Mouse (Mus musculus): ENCODE measurements at regions not wholly inside any gene's neighbourhood (a gene's known extent, or its start where the extent isn't known, plus 50 kb on each side); places are given as distances from the start of the nearest gene placed in this dataset.

GRCm38 (mm10) chr10:92164648-92164960, 557.6 kb downstream of the Nedd1 start:
- no peak for ATAC-seq (ENCODE audit: low FRiP score, low read depth)
- Histone ChIP-seq H3K36me3 (no peaks in the 10 kb centered on the region), H3K27me3 (peaks cover 24% of the 10 kb centered on the region), H3K4me1 (peaks cover 21% of the 10 kb centered on the region; the same call in 1 of the 2 replicates), H3K4me2 (replicated peaks) (peak overlapping the region; percentile 39), H3K27ac (no peak overlapping the region), H3K9me3 (no peaks in the 10 kb centered on the region), H3K9ac (no peak overlapping the region), H3K4me3 (peak overlapping the region; percentile 25)
- 56% methylated on average over 3 of the region's 3 CpGs for WGBS

- 65% methylated on average over 12 of the region's 12 CpGs for WGBS
- Histone ChIP-seq H3K9ac (no peak overlapping the region), H3K4me2 (replicated peaks) (peak overlapping the region; percentile 39), H3K27ac (no peak overlapping the region), H3K4me3 (peak overlapping the region; percentile 25), H3K4me1 (peaks cover 21% of the 10 kb centered on the region; the same call in 1 of the 2 replicates), H3K27me3 (peaks cover 24% of the 10 kb centered on the region), H3K36me3 (no peaks in the 10 kb centered on the region), H3K9me3 (no peaks in the 10 kb centered on the region)
- no peak for ATAC-seq (ENCODE audit: low FRiP score, low read depth)
These were observed 558.2 kb downstream of the Nedd1 start for GRCm38 (mm10) chr10:92163851-92164647.

- Histone ChIP-seq H3K9ac (peak overlapping the region; percentile 65), H3K27me3 (peaks cover 24% of the 10 kb centered on the region), H3K27ac (no peak overlapping the region), H3K4me2 (replicated peaks) (peak overlapping the region; percentile 86), H3K4me1 (peaks cover 21% of the 10 kb centered on the region; the same call in 1 of the 2 replicates), H3K36me3 (no peaks in the 10 kb centered on the region), H3K4me3 (peak overlapping the region; percentile 49), H3K9me3 (no peaks in the 10 kb centered on the region)
- WGBS, result 10% methylated on average over 7 of the region's 7 CpGs
- ATAC-seq (ENCODE audit: low FRiP score, low read depth), result no peak
These were observed 559.1 kb downstream of the Nedd1 start for GRCm38 (mm10) chr10:92163071-92163504.

- no peak for ATAC-seq (ENCODE audit: low FRiP score, low read depth)
- H3K27ac ChIP-seq, result no peak overlapping the region
These were observed 559.7 kb downstream of the Nedd1 start for GRCm38 (mm10) chr10:92162473-92163011.

GRCm38 (mm10) chr10:92161501-92161900, 560.7 kb downstream of the Nedd1 start:
- peaks cover 21% of the 10 kb centered on the region; the same call in 1 of the 2 replicates for H3K4me1 ChIP-seq
- H3K9me3 ChIP-seq, result no peaks in the 10 kb centered on the region
- 11% methylated on average over 9 of the region's 9 CpGs for WGBS
- peaks cover 24% of the 10 kb centered on the region for H3K27me3 ChIP-seq
- ATAC-seq (ENCODE audit: low FRiP score, low read depth), result no peak
- H3K9ac ChIP-seq, result no peak overlapping the region
- no peak overlapping the region for H3K27ac ChIP-seq
- 0 out of 2 replicates have a peak overlapping the region, but pooled peaks have one; percentile 1 for H3K4me3 ChIP-seq
- peak overlapping the region; percentile 27 for H3K4me2 ChIP-seq (replicated peaks)
- H3K36me3 ChIP-seq, result no peaks in the 10 kb centered on the region

More at GRCm38 (mm10) chr10:92162473-92163011, 559.7 kb downstream of the Nedd1 start:
- peak overlapping the region; percentile 49 for H3K4me3 ChIP-seq
- H3K4me2 ChIP-seq (replicated peaks), result peak overlapping the region; percentile 86
- no peaks in the 10 kb centered on the region for H3K9me3 ChIP-seq
- H3K27me3 ChIP-seq, result peaks cover 24% of the 10 kb centered on the region
- H3K36me3 ChIP-seq, result no peaks in the 10 kb centered on the region
- H3K9ac ChIP-seq, result peak overlapping the region; percentile 65
- WGBS, result 1% methylated on average over 29 of the region's 29 CpGs
- peaks cover 21% of the 10 kb centered on the region; the same call in 1 of the 2 replicates for H3K4me1 ChIP-seq

- no peak for ATAC-seq (ENCODE audit: low FRiP score, low read depth)
- Histone ChIP-seq H3K36me3 (no peaks in the 10 kb centered on the region), H3K9me3 (no peaks in the 10 kb centered on the region), H3K9ac (no peak overlapping the region), H3K27me3 (no peaks in the 10 kb centered on the region), H3K4me1 (no peaks in the 10 kb centered on the region), H3K27ac (no peak overlapping the region), H3K4me3 (no peak overlapping the region), H3K4me2 (replicated peaks) (no peak overlapping the region)
- 82% methylated on average over 3 of the region's 3 CpGs for WGBS
These were observed 576.0 kb downstream of the Nedd1 start for GRCm38 (mm10) chr10:92146263-92146662.

GRCm38 (mm10) chr10:92135521-92135920, 586.7 kb downstream of the Nedd1 start:
- H3K9ac ChIP-seq, result no peak overlapping the region
- ATAC-seq (ENCODE audit: low FRiP score, low read depth), result no peak
- no peaks in the 10 kb centered on the region for H3K9me3 ChIP-seq
- no peak overlapping the region for H3K4me2 ChIP-seq (replicated peaks)
- H3K4me1 ChIP-seq, result no peaks in the 10 kb centered on the region
- H3K27me3 ChIP-seq, result no peaks in the 10 kb centered on the region
- H3K4me3 ChIP-seq, result no peak overlapping the region
- 83% methylated on average over 5 of the region's 5 CpGs for WGBS
- no peak overlapping the region for H3K27ac ChIP-seq
- H3K36me3 ChIP-seq, result no peaks in the 10 kb centered on the region

- no peak overlapping the region for H3K9ac ChIP-seq
- 27% methylated on average over 2 of the region's 2 CpGs for WGBS
These were observed 609.4 kb downstream of the Nedd1 start for GRCm38 (mm10) chr10:92112790-92113189.

GRCm38 (mm10) chr10:92106331-92106730, 615.9 kb downstream of the Nedd1 start:
- H3K9ac ChIP-seq, result no peak overlapping the region
- H3K9me3 ChIP-seq, result no peaks in the 10 kb centered on the region
- ATAC-seq (ENCODE audit: low FRiP score, low read depth), result no peak
- H3K36me3 ChIP-seq, result no peaks in the 10 kb centered on the region
- no peak overlapping the region for H3K4me3 ChIP-seq
- no peak overlapping the region for H3K27ac ChIP-seq
- no peak overlapping the region for H3K4me2 ChIP-seq (replicated peaks)
- WGBS, result 82% methylated on average over 6 of the region's 6 CpGs
- H3K27me3 ChIP-seq, result no peaks in the 10 kb centered on the region
- no peaks in the 10 kb centered on the region for H3K4me1 ChIP-seq

More at GRCm38 (mm10) chr10:92112790-92113189, 609.4 kb downstream of the Nedd1 start:
- Histone ChIP-seq H3K4me2 (replicated peaks) (no peak overlapping the region), H3K4me3 (no peak overlapping the region), H3K36me3 (no peaks in the 10 kb centered on the region), H3K4me1 (no peaks in the 10 kb centered on the region), H3K9me3 (no peaks in the 10 kb centered on the region), H3K27me3 (no peaks in the 10 kb centered on the region), H3K27ac (no peak overlapping the region)
- ATAC-seq (ENCODE audit: low FRiP score, low read depth), result no peak

- 73% methylated on average over 9 of the region's 9 CpGs for WGBS
- Histone ChIP-seq H3K27ac (no peak overlapping the region), H3K9me3 (no peaks in the 10 kb centered on the region), H3K27me3 (no peaks in the 10 kb centered on the region), H3K4me2 (replicated peaks) (no peak overlapping the region), H3K4me3 (no peak overlapping the region), H3K9ac (no peak overlapping the region), H3K4me1 (no peaks in the 10 kb centered on the region), H3K36me3 (no peaks in the 10 kb centered on the region)
- no peak for ATAC-seq (ENCODE audit: low FRiP score, low read depth)
These were observed 618.3 kb downstream of the Nedd1 start for GRCm38 (mm10) chr10:92103887-92104286.

- H3K4me1 ChIP-seq, result no peaks in the 10 kb centered on the region
These were observed 619.5 kb downstream of the Nedd1 start for GRCm38 (mm10) chr10:92102755-92103154.

GRCm38 (mm10) chr10:92097562-92097961, 624.7 kb downstream of the Nedd1 start:
- Histone ChIP-seq H3K4me1 (no peaks in the 10 kb centered on the region), H3K4me2 (replicated peaks) (no peak overlapping the region), H3K4me3 (no peak overlapping the region), H3K9ac (no peak overlapping the region), H3K27ac (no peak overlapping the region), H3K36me3 (no peaks in the 10 kb centered on the region), H3K27me3 (no peaks in the 10 kb centered on the region), H3K9me3 (no peaks in the 10 kb centered on the region)
- ATAC-seq (ENCODE audit: low FRiP score, low read depth), result no peak
- WGBS, result 41% methylated on average over 6 of the region's 7 CpGs

More at GRCm38 (mm10) chr10:92102755-92103154, 619.5 kb downstream of the Nedd1 start:
- no peak for ATAC-seq (ENCODE audit: low FRiP score, low read depth)
- 82% methylated on average over 4 of the region's 4 CpGs for WGBS
- Histone ChIP-seq H3K4me2 (replicated peaks) (no peak overlapping the region), H3K27ac (no peak overlapping the region), H3K9me3 (no peaks in the 10 kb centered on the region), H3K27me3 (no peaks in the 10 kb centered on the region), H3K9ac (no peak overlapping the region), H3K36me3 (no peaks in the 10 kb centered on the region), H3K4me3 (no peak overlapping the region)

Data from limb, embryonic 13.5 days (tissue).